Mouse (Mus musculus): Measurements from ENCODE around the gene Nop2.

- TF ChIP-seq POLR2A (IDR thresholded peaks at IDR 0.05; ENCODE audit: extremely low read depth, insufficient read depth, low read length) (no peak), CTCF (IDR thresholded peaks at IDR 0.05; ENCODE audit: extremely low read depth, insufficient read depth, low read length) (no peak)
Observed at GRCm38 (mm10) chr6:125159773-125160557, 28.3 kb downstream of the Nop2 start.
